Mouse (Mus musculus): ENCODE data around the gene Lifr. TPM values are rescaled to one million over a fixed set of nuclear protein-coding genes. Genes with fewer than 3 reads are reported as not detected.
A peak's percentile ranks its signal among the peaks of the same experiment; 100 is the strongest.

Gene Lifr
- polyA plus RNA-seq (2015; fragmentation: Nextera tagmentation; extraction: Ambion mirVana) = 15.3 and 17.5 TPM in 2 replicates

DNA sequence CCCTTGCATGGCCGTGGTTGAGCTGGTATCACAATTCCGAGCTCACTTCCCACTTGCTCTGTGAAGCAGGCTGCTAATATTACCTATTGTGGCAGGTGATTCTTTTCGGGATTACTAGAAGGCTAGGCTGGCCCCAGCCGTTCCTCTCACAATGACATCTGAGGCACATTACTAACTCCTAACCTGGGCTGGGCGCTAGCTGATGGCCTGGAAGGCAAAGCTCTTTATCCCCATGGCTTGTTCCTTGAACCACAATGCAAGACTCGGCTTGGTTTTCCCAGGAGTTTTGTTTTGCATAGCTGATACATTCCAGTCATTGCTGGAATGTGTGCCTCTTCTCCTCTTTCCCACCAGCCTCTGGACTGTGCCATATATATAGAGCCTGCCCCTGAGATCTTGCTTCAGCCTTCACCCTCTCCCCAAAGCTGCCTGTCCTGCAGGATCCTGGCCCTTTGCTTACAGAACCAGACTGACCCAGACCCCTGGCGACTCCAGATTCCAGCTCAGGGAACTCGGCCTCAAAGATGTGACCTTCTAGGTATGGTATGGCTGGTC lies at the start of gene Lifr:
Gene Lifr (plus strand): TSS at position 404 of the 555 bp plus-strand sequence.
- Histone ChIP-seq H3K9ac (no peak within 1 kb of the TSS), H3K4me3 (no peak within 1 kb of the TSS), H3K27me3 (no peaks in the 10 kb centered on the region), H3K4me1 (peaks cover 15% of the 10 kb centered on the region), H3K9me3 (no peaks in the 10 kb centered on the region), H3K4me2 (replicated peaks) (no peak within 1 kb of the TSS), H3K36me3 (no peaks in the 10 kb centered on the region), H3K27ac (no peak within 1 kb of the TSS)
- WGBS = 70% methylated on average over 8 of the region's 8 CpGs
- ATAC-seq (ENCODE audit: low FRiP score, low read depth) = peak; percentile 41

DNA sequence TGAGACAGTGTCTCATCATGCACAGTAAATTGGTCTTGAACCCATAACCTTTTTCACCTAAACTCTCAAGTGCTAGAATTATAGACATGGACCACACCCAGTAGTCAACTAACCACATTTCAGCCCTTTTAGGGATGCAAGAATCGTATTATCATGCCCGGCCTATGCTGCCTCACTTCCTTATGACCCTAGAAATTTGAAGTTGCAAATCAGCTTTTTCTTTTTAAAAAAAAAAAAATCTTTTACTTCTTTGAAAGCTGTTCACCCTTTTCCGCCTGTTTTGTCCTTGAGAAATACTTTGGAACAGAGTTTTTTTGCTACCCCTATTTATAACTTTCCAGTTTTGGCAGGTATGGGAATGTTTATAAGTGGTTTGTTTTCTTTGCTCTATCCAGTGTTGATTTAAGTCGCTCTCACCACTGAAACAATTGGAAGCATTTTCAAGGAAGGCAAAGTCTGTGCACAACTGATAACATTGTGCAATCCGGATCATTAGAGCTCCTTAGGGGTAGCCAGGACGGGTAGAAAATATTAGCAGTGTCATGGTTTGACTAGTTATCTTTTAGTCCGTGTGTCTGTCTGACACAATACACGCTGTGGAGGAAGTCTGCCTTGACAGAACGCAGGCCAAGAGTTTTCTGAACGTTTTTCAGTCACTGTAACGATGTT lies 46.2 kb upstream of the Lifr start:
- H3K27me3 ChIP-seq = no peaks in the 10 kb centered on the region
- H3K9ac ChIP-seq = no peak overlapping the region
- H3K36me3 ChIP-seq = no peaks in the 10 kb centered on the region
- 74% methylated on average over 11 of the region's 11 CpGs for WGBS
- 0 out of 2 replicates have a peak, but pooled peaks cover 7% of the 10 kb centered on the region for H3K4me1 ChIP-seq
- H3K4me2 ChIP-seq (replicated peaks) = no peak overlapping the region
- no peaks in the 10 kb centered on the region for H3K9me3 ChIP-seq
- H3K4me3 ChIP-seq = no peak overlapping the region
- no peak for ATAC-seq (ENCODE audit: low FRiP score, low read depth)
- no peak overlapping the region for H3K27ac ChIP-seq

GRCm38 (mm10) chr15:7045056-7045455 lies 45.4 kb upstream of the Lifr start:
- 76% methylated on average over 4 of the region's 4 CpGs for WGBS
- no peak overlapping the region for H3K27ac ChIP-seq
- no peak for ATAC-seq (ENCODE audit: low FRiP score, low read depth)
- no peak overlapping the region for H3K4me2 ChIP-seq (replicated peaks)
- H3K4me1 ChIP-seq = 0 out of 2 replicates have a peak, but pooled peaks cover 6% of the 10 kb centered on the region
- H3K36me3 ChIP-seq = no peaks in the 10 kb centered on the region
- no peak overlapping the region for H3K9ac ChIP-seq
- no peak overlapping the region for H3K4me3 ChIP-seq
- H3K9me3 ChIP-seq = no peaks in the 10 kb centered on the region
- H3K27me3 ChIP-seq = no peaks in the 10 kb centered on the region

GRCm38 (mm10) chr15:7047931-7048330 lies 42.5 kb upstream of the Lifr start:
- no peak overlapping the region for H3K4me3 ChIP-seq
- H3K9me3 ChIP-seq = no peaks in the 10 kb centered on the region
- 71% methylated on average over 3 of the region's 3 CpGs for WGBS
- no peaks in the 10 kb centered on the region for H3K4me1 ChIP-seq
- no peak overlapping the region for H3K4me2 ChIP-seq (replicated peaks)
- no peak overlapping the region for H3K27ac ChIP-seq
- H3K36me3 ChIP-seq = no peaks in the 10 kb centered on the region
- H3K9ac ChIP-seq = no peak overlapping the region
- no peak for ATAC-seq (ENCODE audit: low FRiP score, low read depth)
- H3K27me3 ChIP-seq = no peaks in the 10 kb centered on the region

DNA sequence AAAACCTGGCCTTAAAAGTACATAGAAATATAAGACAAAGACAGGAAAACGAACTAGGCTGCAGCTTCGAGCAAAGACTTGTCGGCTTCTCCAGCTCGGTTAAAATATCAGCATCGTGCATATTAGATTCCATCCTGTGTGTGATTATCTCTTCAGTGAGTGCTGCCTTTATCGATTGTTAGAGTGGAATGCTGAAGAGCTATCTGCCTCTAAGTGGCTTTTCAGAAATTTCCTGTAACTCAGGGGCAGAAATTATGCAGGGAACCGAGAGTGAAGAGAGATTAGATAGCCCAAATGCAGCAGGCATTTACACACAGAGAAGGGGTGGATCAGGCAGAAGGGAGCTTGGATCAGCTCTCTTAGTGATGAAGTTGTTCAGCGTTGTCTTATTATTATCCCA lies 41.5 kb upstream of the Lifr start:
- Histone ChIP-seq H3K4me3 (no peak overlapping the region), H3K9ac (no peak overlapping the region), H3K9me3 (no peaks in the 10 kb centered on the region), H3K4me2 (replicated peaks) (no peak overlapping the region), H3K27ac (no peak overlapping the region), H3K36me3 (no peaks in the 10 kb centered on the region), H3K27me3 (no peaks in the 10 kb centered on the region), H3K4me1 (no peaks in the 10 kb centered on the region)
- WGBS = 78% methylated on average over 8 of the region's 8 CpGs
- ATAC-seq (ENCODE audit: low FRiP score, low read depth) = no peak

- no peaks in the 10 kb centered on the region for H3K4me1 ChIP-seq
Observed at GRCm38 (mm10) chr15:7051666-7052065, 38.7 kb upstream of the Lifr start.

GRCm38 (mm10) chr15:7052117-7052516 lies 38.3 kb upstream of the Lifr start:
- no peak overlapping the region for H3K27ac ChIP-seq
- H3K9ac ChIP-seq = no peak overlapping the region
- no peaks in the 10 kb centered on the region for H3K9me3 ChIP-seq
- H3K4me3 ChIP-seq = no peak overlapping the region
- H3K27me3 ChIP-seq = no peaks in the 10 kb centered on the region
- ATAC-seq (ENCODE audit: low FRiP score, low read depth) = no peak
- no peak overlapping the region for H3K4me2 ChIP-seq (replicated peaks)
- H3K4me1 ChIP-seq = no peaks in the 10 kb centered on the region
- WGBS = 81% methylated on average over 2 of the region's 2 CpGs
- no peaks in the 10 kb centered on the region for H3K36me3 ChIP-seq

More at GRCm38 (mm10) chr15:7051666-7052065, 38.7 kb upstream of the Lifr start:
- 81% methylated on average over 2 of the region's 2 CpGs for WGBS
- Histone ChIP-seq H3K27ac (no peak overlapping the region), H3K4me3 (no peak overlapping the region), H3K9me3 (no peaks in the 10 kb centered on the region), H3K27me3 (no peaks in the 10 kb centered on the region), H3K9ac (no peak overlapping the region), H3K4me2 (replicated peaks) (no peak overlapping the region), H3K36me3 (no peaks in the 10 kb centered on the region)
- no peak for ATAC-seq (ENCODE audit: low FRiP score, low read depth)

- ATAC-seq (ENCODE audit: low FRiP score, low read depth) = no peak
Observed at GRCm38 (mm10) chr15:7056851-7057250, 33.6 kb upstream of the Lifr start.

GRCm38 (mm10) chr15:7060522-7060921 lies 29.9 kb upstream of the Lifr start:
- 76% methylated on average over 2 of the region's 2 CpGs for WGBS
- Histone ChIP-seq H3K9me3 (no peaks in the 10 kb centered on the region), H3K27ac (no peak overlapping the region), H3K27me3 (no peaks in the 10 kb centered on the region), H3K4me1 (peaks cover 11% of the 10 kb centered on the region), H3K36me3 (no peaks in the 10 kb centered on the region), H3K4me3 (no peak overlapping the region), H3K9ac (no peak overlapping the region), H3K4me2 (replicated peaks) (no peak overlapping the region)
- no peak for ATAC-seq (ENCODE audit: low FRiP score, low read depth)

More at GRCm38 (mm10) chr15:7056851-7057250, 33.6 kb upstream of the Lifr start:
- Histone ChIP-seq H3K4me3 (no peak overlapping the region), H3K27ac (no peak overlapping the region), H3K36me3 (no peaks in the 10 kb centered on the region), H3K27me3 (no peaks in the 10 kb centered on the region), H3K9me3 (no peaks in the 10 kb centered on the region), H3K4me2 (replicated peaks) (no peak overlapping the region), H3K4me1 (peaks cover 2% of the 10 kb centered on the region; the same call in 1 of the 2 replicates), H3K9ac (no peak overlapping the region)
- WGBS = 74% methylated on average over 3 of the region's 3 CpGs

DNA sequence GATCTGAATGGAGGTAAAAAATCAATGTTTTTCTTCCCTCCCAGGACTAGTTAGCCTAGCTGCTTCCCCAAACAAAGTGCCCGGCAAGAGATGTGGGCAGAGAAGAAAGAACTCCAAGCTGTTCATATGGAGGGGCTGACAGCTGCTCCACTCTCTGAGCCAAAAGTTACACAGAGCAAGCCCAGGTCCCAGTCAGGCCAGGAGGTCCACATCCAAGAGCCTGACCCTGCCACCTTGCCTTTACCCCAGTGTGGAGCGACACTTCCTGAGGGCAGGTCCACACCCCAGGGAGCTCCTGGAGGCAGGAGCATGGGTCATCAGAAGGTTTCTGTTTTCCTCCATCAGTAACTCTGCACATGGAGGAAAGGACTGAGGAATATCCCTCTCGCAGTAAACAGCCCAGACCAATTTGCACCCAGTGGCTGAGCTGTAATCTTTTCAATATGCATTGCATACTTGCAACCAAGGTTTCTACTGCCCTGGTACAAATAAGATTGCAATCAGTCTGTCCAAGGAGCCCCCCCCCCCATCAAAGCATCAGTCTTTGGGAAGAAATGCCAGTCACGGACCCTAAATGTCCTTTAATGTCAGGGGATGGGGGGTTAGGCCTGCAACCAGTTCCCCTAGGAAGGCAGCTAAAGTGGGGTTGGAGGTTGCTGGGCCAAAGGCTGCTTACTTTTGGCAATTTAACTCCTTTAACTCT lies 28.3 kb upstream of the Lifr start:
- Histone ChIP-seq H3K9me3 (no peaks in the 10 kb centered on the region), H3K27ac (peak overlapping the region; percentile 63; the same call in 1 of the 2 replicates), H3K36me3 (no peaks in the 10 kb centered on the region), H3K4me3 (no peak overlapping the region), H3K27me3 (no peaks in the 10 kb centered on the region), H3K4me2 (replicated peaks) (no peak overlapping the region), H3K4me1 (peaks cover 11% of the 10 kb centered on the region), H3K9ac (no peak overlapping the region)
- WGBS = 16% methylated on average over 4 of the region's 4 CpGs
- ATAC-seq (ENCODE audit: low FRiP score, low read depth) = no peak

- Histone ChIP-seq H3K4me2 (replicated peaks) (no peak overlapping the region), H3K36me3 (no peaks in the 10 kb centered on the region), H3K27me3 (no peaks in the 10 kb centered on the region), H3K27ac (peak overlapping the region; percentile 63; the same call in 1 of the 2 replicates), H3K4me3 (no peak overlapping the region), H3K9ac (no peak overlapping the region), H3K9me3 (no peaks in the 10 kb centered on the region), H3K4me1 (peaks cover 11% of the 10 kb centered on the region)
- WGBS = 92% methylated on average over 1 of the region's 1 CpGs
- ATAC-seq (ENCODE audit: low FRiP score, low read depth) = no peak
Observed at GRCm38 (mm10) chr15:7062698-7063009, 27.8 kb upstream of the Lifr start.

DNA sequence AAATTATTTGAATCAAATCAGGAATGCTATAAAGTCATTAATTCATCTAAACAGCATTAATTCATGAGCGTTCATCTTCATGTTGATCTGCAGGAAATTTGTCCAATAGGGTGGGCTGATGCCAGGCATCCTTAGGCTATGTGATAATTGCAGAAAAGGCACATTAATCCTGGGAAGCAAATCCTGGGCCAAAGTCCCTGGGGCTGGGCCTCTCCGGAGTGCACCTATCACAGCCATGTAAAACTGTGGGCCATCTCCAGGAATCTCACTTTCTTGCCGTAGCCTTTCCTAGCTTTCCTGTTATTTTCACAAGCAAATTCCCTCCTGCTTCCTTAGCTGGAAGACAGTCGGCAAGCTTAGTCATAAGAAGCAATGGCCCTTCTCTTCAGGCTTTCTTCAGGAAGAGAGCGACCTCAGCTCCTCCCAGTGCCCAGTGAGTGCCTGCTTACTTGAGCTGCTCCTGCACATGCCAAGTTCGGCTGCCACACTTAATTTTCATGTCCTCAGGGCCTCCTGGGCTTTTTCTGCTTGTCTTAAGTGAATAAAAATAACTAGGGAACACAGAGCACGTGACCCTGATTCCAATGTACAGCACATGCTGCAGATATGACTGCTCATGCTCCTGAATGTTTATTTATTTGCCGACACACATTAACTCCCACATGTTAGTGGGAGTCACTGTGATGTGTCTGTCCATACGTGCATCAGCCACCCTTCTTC lies 26.7 kb upstream of the Lifr start:
- Histone ChIP-seq H3K27me3 (no peaks in the 10 kb centered on the region), H3K4me1 (peaks cover 13% of the 10 kb centered on the region), H3K36me3 (no peaks in the 10 kb centered on the region), H3K9ac (no peak overlapping the region), H3K4me3 (no peak overlapping the region), H3K4me2 (replicated peaks) (no peak overlapping the region), H3K27ac (no peak overlapping the region), H3K9me3 (no peaks in the 10 kb centered on the region)
- 54% methylated on average over 9 of the region's 9 CpGs for WGBS
- no peak for ATAC-seq (ENCODE audit: low FRiP score, low read depth)

Measured in limb, embryonic 13.5 days (tissue).